Mouse (Mus musculus): ENCODE measurements around the gene Atp8a2. TPM values are rescaled to one million over a fixed set of nuclear protein-coding genes. Genes with fewer than 3 reads are reported as not detected.

Gene Atp8a2
- polyA plus RNA-seq, 1 experiment from 2014 or later: 46.8 TPM

- Histone ChIP-seq H3K36me3 (no peaks in the 10 kb centered on the region), H3K27me3 (replicated peaks) (no peaks in the 10 kb centered on the region), H3K27ac (replicated peaks) (0 out of 2 replicates have a peak overlapping the region, but pooled peaks have one; percentile 37), H3K4me2 (peak overlapping the region; percentile 74), H3K4me3 (replicated peaks) (peak overlapping the region; percentile 55), H3K4me1 (peaks cover 30% of the 10 kb centered on the region), H3K9me3 (replicated peaks) (no peaks in the 10 kb centered on the region), H3K9ac (replicated peaks) (peak overlapping the region; percentile 54)
- WGBS: 13% methylated on average over 33 of the region's 33 CpGs
- ATAC-seq (ENCODE audit: low FRiP score): peak; percentile 93
Measured at GRCm38 (mm10) chr14:60086808-60087725, 109.9 kb downstream of the Atp8a2 start.

GRCm38 (mm10) chr14:60086254-60086807, 110.6 kb downstream of the Atp8a2 start:
- ATAC-seq (ENCODE audit: low FRiP score): peak; percentile 74
- Histone ChIP-seq H3K9me3 (replicated peaks) (no peaks in the 10 kb centered on the region), H3K4me2 (peak overlapping the region; percentile 74), H3K27ac (replicated peaks) (0 out of 2 replicates have a peak overlapping the region, but pooled peaks have one; percentile 37), H3K4me3 (replicated peaks) (peak overlapping the region; percentile 55), H3K36me3 (no peaks in the 10 kb centered on the region), H3K4me1 (peaks cover 30% of the 10 kb centered on the region), H3K27me3 (replicated peaks) (no peaks in the 10 kb centered on the region), H3K9ac (replicated peaks) (peak overlapping the region; percentile 54)
- 3% methylated on average over 21 of the region's 21 CpGs for WGBS

GRCm38 (mm10) chr14:60082771-60083170, 114.2 kb downstream of the Atp8a2 start:
- H3K9me3 ChIP-seq (replicated peaks): no peaks in the 10 kb centered on the region
- H3K9ac ChIP-seq (replicated peaks): no peak overlapping the region
- ATAC-seq (ENCODE audit: low FRiP score): no peak
- H3K4me3 ChIP-seq (replicated peaks): no peak overlapping the region
- H3K4me2 ChIP-seq: no peak overlapping the region
- H3K4me1 ChIP-seq: peaks cover 30% of the 10 kb centered on the region
- H3K27ac ChIP-seq (replicated peaks): no peak overlapping the region
- WGBS: 79% methylated on average over 8 of the region's 8 CpGs
- no peaks in the 10 kb centered on the region for H3K27me3 ChIP-seq (replicated peaks)
- H3K36me3 ChIP-seq: no peaks in the 10 kb centered on the region

- H3K4me2 ChIP-seq: no peak overlapping the region
- no peak overlapping the region for H3K9ac ChIP-seq (replicated peaks)
- WGBS: 85% methylated on average over 4 of the region's 4 CpGs
- H3K36me3 ChIP-seq: no peaks in the 10 kb centered on the region
- H3K4me1 ChIP-seq: peaks cover 6% of the 10 kb centered on the region; the same call in 1 of the 2 replicates
- H3K9me3 ChIP-seq (replicated peaks): no peaks in the 10 kb centered on the region
- no peak for ATAC-seq (ENCODE audit: low FRiP score)
- no peaks in the 10 kb centered on the region for H3K27me3 ChIP-seq (replicated peaks)
- H3K4me3 ChIP-seq (replicated peaks): no peak overlapping the region
- H3K27ac ChIP-seq (replicated peaks): no peak overlapping the region
Measured at GRCm38 (mm10) chr14:60072496-60072895, 124.5 kb downstream of the Atp8a2 start.

GRCm38 (mm10) chr14:60065186-60065585, 131.8 kb downstream of the Atp8a2 start:
- Histone ChIP-seq H3K27ac (replicated peaks) (no peak overlapping the region), H3K4me2 (no peak overlapping the region), H3K4me3 (replicated peaks) (no peak overlapping the region), H3K9me3 (replicated peaks) (no peaks in the 10 kb centered on the region), H3K9ac (replicated peaks) (no peak overlapping the region), H3K4me1 (no peaks in the 10 kb centered on the region), H3K27me3 (replicated peaks) (no peaks in the 10 kb centered on the region), H3K36me3 (no peaks in the 10 kb centered on the region)
- ATAC-seq (ENCODE audit: low FRiP score): no peak
- 84% methylated on average over 3 of the region's 3 CpGs for WGBS

GRCm38 (mm10) chr14:60061023-60061422, 136.0 kb downstream of the Atp8a2 start:
- Histone ChIP-seq H3K4me1 (no peaks in the 10 kb centered on the region), H3K9ac (replicated peaks) (no peak overlapping the region), H3K27ac (replicated peaks) (no peak overlapping the region), H3K4me3 (replicated peaks) (no peak overlapping the region), H3K27me3 (replicated peaks) (no peaks in the 10 kb centered on the region), H3K4me2 (no peak overlapping the region), H3K9me3 (replicated peaks) (no peaks in the 10 kb centered on the region), H3K36me3 (no peaks in the 10 kb centered on the region)
- WGBS: 88% methylated on average over 3 of the region's 3 CpGs
- no peak for ATAC-seq (ENCODE audit: low FRiP score)

GRCm38 (mm10) chr14:60058867-60059266, 138.1 kb downstream of the Atp8a2 start:
- no peak overlapping the region for H3K4me2 ChIP-seq
- no peak overlapping the region for H3K4me3 ChIP-seq (replicated peaks)
- ATAC-seq (ENCODE audit: low FRiP score): no peak

GRCm38 (mm10) chr14:60055231-60055630, 141.7 kb downstream of the Atp8a2 start:
- no peak overlapping the region for H3K9ac ChIP-seq (replicated peaks)
- WGBS: 94% methylated on average over 4 of the region's 4 CpGs
- H3K4me2 ChIP-seq: no peak overlapping the region
- H3K27me3 ChIP-seq (replicated peaks): no peaks in the 10 kb centered on the region
- H3K36me3 ChIP-seq: no peaks in the 10 kb centered on the region
- no peak overlapping the region for H3K27ac ChIP-seq (replicated peaks)
- no peaks in the 10 kb centered on the region for H3K9me3 ChIP-seq (replicated peaks)
- ATAC-seq (ENCODE audit: low FRiP score): no peak
- H3K4me1 ChIP-seq: no peaks in the 10 kb centered on the region
- H3K4me3 ChIP-seq (replicated peaks): no peak overlapping the region

More at GRCm38 (mm10) chr14:60058867-60059266, 138.1 kb downstream of the Atp8a2 start:
- Histone ChIP-seq H3K9me3 (replicated peaks) (no peaks in the 10 kb centered on the region), H3K4me1 (no peaks in the 10 kb centered on the region), H3K27ac (replicated peaks) (no peak overlapping the region), H3K9ac (replicated peaks) (no peak overlapping the region), H3K36me3 (no peaks in the 10 kb centered on the region), H3K27me3 (replicated peaks) (no peaks in the 10 kb centered on the region)
- 26% methylated on average over 3 of the region's 3 CpGs for WGBS

GRCm38 (mm10) chr14:60030666-60031065, 166.3 kb downstream of the Atp8a2 start:
- no peak overlapping the region for H3K9ac ChIP-seq (replicated peaks)
- 74% methylated on average over 2 of the region's 2 CpGs for WGBS
- H3K4me3 ChIP-seq (replicated peaks): no peak overlapping the region
- H3K4me1 ChIP-seq: no peaks in the 10 kb centered on the region
- H3K27me3 ChIP-seq (replicated peaks): no peaks in the 10 kb centered on the region
- no peak overlapping the region for H3K27ac ChIP-seq (replicated peaks)
- H3K36me3 ChIP-seq: peaks cover 21% of the 10 kb centered on the region
- ATAC-seq (ENCODE audit: low FRiP score): no peak
- H3K4me2 ChIP-seq: no peak overlapping the region
- H3K9me3 ChIP-seq (replicated peaks): no peaks in the 10 kb centered on the region

- Histone ChIP-seq H3K36me3 (peaks cover 25% of the 10 kb centered on the region), H3K27ac (replicated peaks) (no peak overlapping the region), H3K27me3 (replicated peaks) (no peaks in the 10 kb centered on the region), H3K4me1 (no peaks in the 10 kb centered on the region), H3K9me3 (replicated peaks) (no peaks in the 10 kb centered on the region), H3K4me2 (no peak overlapping the region), H3K9ac (replicated peaks) (no peak overlapping the region), H3K4me3 (replicated peaks) (no peak overlapping the region)
- 50% methylated on average over 1 of the region's 1 CpGs for WGBS
- ATAC-seq (ENCODE audit: low FRiP score): no peak
Measured at GRCm38 (mm10) chr14:60027139-60027538, 169.8 kb downstream of the Atp8a2 start.

- peaks cover 29% of the 10 kb centered on the region for H3K36me3 ChIP-seq
- no peaks in the 10 kb centered on the region for H3K9me3 ChIP-seq (replicated peaks)
- no peaks in the 10 kb centered on the region for H3K4me1 ChIP-seq
- no peak overlapping the region for H3K27ac ChIP-seq (replicated peaks)
- H3K4me2 ChIP-seq: no peak overlapping the region
- no peak overlapping the region for H3K9ac ChIP-seq (replicated peaks)
- no peak for ATAC-seq (ENCODE audit: low FRiP score)
- no peak overlapping the region for H3K4me3 ChIP-seq (replicated peaks)
- H3K27me3 ChIP-seq (replicated peaks): no peaks in the 10 kb centered on the region
- 77% methylated on average over 8 of the region's 8 CpGs for WGBS
Measured at GRCm38 (mm10) chr14:60026647-60027046, 170.3 kb downstream of the Atp8a2 start.

GRCm38 (mm10) chr14:60015891-60016290, 181.1 kb downstream of the Atp8a2 start:
- 26% methylated on average over 4 of the region's 4 CpGs for WGBS
- Histone ChIP-seq H3K36me3 (peaks cover 25% of the 10 kb centered on the region; the same call in 1 of the 2 replicates), H3K9me3 (replicated peaks) (no peaks in the 10 kb centered on the region), H3K9ac (replicated peaks) (no peak overlapping the region), H3K27me3 (replicated peaks) (peaks cover 4% of the 10 kb centered on the region; the same call in 1 of the 2 replicates), H3K27ac (replicated peaks) (no peak overlapping the region), H3K4me2 (no peak overlapping the region), H3K4me3 (replicated peaks) (no peak overlapping the region), H3K4me1 (no peaks in the 10 kb centered on the region)
- ATAC-seq (ENCODE audit: low FRiP score): peak; percentile 93
